Mouse (Mus musculus) CD8-positive naive resting alpha-beta T cell, adult 2 months (primary cell): ENCODE measurements around the gene Foxj2.

Experiments
- DNase-seq, 2 experiments: peaks; one replicate each; pipeline ENCODE4 v3.0.0; 2022; ENCODE audit warnings: low read depth in 2 of 2, low spot score in 2 of 2

Gene Foxj2

DNA sequence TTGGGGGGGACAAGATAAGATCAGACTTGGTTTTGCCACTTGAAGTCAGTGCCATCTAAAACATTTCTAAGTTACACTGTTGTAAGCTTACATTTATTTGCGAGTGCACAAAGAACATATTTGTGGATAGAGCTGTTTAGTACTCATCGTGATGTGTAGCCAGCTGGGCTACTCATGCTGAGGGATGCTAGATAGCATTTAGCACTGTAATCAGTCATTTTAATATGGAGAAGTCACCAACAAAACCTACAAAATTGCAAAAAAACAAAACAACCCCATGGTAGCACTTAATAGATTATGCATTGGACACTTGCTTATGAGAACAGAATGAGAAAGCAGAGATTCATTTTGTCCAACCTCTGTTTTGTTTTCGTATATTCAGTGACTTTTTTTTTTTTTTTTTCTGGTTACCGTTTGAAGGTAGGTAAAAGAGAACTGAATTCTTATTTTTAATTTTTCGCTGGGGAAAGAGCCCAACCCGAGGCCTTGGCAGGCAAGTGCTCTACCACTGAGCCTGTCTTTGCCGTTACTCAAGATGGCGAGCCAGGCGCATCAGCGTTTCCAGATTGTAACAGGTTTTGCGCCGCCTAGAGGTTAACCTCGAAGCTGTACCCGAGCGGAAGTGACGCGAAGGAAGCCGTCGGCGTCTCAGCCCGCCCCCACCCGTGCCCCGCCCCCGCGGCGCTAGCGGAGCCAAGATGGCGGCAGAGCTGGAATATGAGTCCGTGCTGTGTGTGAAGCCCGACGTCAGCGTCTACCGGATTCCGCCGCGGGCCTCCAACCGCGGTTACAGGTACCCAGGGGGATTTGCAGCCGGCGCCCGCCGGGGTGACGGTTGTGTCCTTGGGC lies 54.4 kb downstream of the Foxj2 start, which contains the start of gene Necap1:
TSS of gene Necap1 (plus strand) at position 604 of the 849 bp plus-strand sequence.
- peak; percentile 95 to 98 for DNase-seq

DNA sequence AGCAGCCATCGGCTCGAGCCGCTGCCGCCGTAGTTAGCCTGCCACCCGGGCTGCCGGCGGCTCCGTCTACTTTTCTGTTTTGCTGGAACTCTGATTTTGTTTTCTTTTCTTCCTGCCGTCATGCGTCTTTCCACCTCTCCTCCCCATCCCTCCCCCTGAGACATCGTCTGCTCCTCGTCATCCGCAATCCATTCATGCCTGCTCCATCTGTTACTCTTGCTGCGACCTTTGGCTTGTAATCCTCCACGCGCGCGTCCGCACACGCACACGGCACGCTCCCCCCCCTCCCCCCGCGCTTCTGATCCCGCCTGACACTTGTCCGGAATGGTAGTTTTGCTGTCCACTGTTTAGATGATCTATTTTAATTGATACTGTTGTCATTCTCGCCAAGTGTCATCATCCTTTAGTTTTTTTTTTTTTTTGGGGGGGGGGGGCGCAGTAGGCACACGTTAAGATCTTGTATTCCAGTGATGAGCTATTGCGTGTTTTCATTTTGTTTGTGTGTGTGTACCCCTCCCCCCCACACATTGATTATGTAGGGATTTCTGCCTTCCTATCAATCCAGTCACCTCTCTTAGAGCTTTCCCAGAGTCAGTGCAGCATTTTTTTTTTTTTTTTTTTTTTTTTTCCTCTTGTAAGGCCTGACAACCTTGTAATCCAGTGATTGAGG lies 55.1 kb downstream of the Foxj2 start:
- no peak for DNase-seq

GRCm38 (mm10) chr6:122879141-122879735 lies 59.5 kb downstream of the Foxj2 start:
- no peak for DNase-seq

DNA sequence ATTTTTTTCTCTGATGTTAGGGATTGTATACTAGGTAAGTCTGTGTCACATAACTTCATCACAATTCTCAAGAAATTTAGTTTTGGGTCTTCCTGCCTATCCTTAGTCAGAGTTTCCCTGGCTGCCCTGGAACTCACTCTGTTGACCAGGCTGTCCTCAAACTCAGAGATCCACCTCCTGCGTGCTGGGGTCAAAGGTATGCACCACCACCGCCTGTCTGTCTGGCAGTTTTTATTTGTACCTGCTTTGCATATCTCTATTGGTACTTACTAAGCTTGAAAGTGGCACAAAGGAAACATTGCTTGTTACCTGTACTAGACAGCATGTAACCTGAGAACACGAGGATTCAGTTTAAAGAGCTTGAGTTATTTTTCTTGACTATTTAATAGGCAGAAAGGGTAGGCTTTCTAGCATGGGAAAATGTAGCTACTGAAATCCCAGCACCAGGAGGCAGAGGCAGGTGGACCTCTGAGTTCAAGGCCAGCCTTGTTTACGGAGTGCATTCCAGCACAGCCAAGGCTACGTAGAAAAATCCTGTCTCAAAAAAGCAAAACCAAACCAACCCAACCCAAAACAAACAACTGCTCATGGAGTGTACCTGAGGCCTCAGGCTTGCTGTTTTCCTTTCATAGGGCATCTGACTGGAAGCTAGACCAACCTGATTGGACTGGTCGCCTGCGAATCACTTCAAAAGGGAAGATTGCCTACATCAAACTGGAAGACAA lies 60.2 kb downstream of the Foxj2 start:
- DNase-seq = no peak

GRCm38 (mm10) chr6:122881287-122881686 lies 61.6 kb downstream of the Foxj2 start:
- DNase-seq = no peak

DNA sequence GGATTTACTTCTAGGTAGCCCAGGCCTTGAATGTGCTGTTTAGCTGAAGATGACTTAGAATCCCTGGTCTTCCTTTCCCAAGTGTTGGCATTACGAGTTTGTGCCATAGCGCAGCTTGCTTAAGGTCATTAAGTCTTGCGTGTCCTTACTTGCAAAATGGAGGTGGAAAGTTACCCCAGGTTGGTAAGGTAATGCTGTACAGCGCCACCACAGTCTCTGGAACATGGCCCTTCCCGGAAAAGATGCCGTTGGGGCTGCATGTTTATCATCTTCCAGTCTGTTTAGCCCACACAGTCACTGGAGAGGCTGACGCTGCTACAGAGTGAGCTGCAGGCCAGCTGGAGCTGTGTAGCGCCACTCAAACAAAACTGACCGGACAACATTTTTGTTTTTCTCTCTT lies 63.9 kb downstream of the Foxj2 start:
- DNase-seq = no peak

DNA sequence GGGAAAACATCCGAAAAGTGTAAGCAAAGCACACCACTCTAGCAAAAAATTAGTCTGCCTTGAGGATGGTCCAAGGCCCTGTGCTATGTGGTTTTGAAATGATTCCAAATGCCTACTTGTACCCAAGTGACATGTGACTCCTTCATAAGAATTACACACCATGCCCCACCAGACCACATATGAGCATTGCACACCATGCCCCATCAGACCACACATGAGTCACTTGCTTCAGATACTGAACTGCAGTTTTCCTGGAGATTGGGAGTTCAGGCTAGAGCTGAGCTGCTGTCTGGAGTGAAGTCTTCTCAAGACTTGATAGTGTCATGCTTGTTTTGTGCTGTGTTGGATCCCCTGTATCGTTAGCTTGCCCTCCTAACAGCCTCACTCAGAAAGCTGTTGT lies 69.9 kb downstream of the Foxj2 start:
- no peak for DNase-seq

- DNase-seq = peak; percentile 24 to 51
Observed at GRCm38 (mm10) chr6:122892442-122893049, 72.8 kb downstream of the Foxj2 start.
